Mouse (Mus musculus): ENCODE data around the gene Eif2d.

The Eif2d gene

DNA sequence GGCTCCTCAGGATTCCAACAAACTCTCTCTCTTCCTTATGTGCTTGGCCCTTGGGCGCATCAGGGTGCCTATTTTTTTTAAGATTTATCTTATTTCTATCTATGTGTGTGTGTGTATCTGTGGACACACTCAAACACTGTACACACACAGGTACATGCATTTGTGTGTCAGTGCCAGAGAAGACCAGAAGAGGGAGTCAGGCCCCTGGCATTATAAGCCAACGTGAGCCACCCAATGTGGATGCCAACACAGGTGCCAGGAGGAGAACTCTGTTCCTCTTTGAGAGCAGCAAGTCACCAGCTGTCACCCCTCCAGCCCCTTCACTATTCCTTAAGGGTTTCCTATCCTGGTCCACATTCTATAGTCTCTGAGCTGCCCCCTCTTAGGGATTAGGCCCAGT lies 34.0 kb upstream of the Eif2d start:
- no peaks in the 10 kb centered on the region for H3K9me3 ChIP-seq (ENCODE audit: low read length)
- no peak overlapping the region for H3K4me3 ChIP-seq (replicated peaks; ENCODE audit: low read length)
- no peak for TF ChIP-seq POU5F1 (IDR thresholded peaks at IDR 0.05; ENCODE audit: borderline replicate concordance, low read length)
- peak; percentile 22; the same call in 1 of the 2 replicates for TF ChIP-seq CTCF (conservative IDR thresholded peaks at IDR 0.05; ENCODE audit: low read length)
- no peaks in the 10 kb centered on the region for H3K36me3 ChIP-seq (ENCODE audit: insufficient read depth, low read length)
- peaks cover 36% of the 10 kb centered on the region for H3K27me3 ChIP-seq (ENCODE audit: insufficient read depth, low read length)
- H3K4me1 ChIP-seq (replicated peaks; ENCODE audit: low read depth, low read length): peaks cover 15% of the 10 kb centered on the region

DNA sequence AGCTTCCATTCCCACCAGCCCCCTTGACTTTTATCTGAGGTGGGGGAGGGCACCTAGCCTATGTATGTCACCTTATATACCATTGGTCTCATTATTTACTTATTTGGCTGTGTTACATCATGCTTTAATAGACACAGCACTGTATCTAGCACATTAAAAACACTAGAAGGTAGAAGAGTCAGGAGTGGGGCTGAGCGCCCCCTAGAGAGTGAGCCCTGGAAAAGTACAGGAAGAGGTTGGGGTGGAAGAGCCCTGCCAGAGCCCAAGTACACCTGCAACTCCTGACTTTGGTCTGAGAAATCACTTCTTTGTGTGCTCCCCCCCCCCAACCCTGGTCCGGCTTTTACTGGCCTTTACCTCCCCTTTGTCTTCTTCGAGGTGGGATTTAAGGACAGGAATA lies 31.0 kb upstream of the Eif2d start:
- H3K36me3 ChIP-seq (ENCODE audit: insufficient read depth, low read length): peaks cover 15% of the 10 kb centered on the region
- TF ChIP-seq NANOG (IDR thresholded peaks at IDR 0.05; ENCODE audit: borderline replicate concordance, low read length): no peak
- TF ChIP-seq CTCF (conservative IDR thresholded peaks at IDR 0.05; ENCODE audit: low read length): peak; percentile 64
- peaks cover 15% of the 10 kb centered on the region for H3K4me1 ChIP-seq (replicated peaks; ENCODE audit: low read depth, low read length)
- no peaks in the 10 kb centered on the region for H3K9me3 ChIP-seq (ENCODE audit: low read length)
- no peak overlapping the region for H3K4me3 ChIP-seq (replicated peaks; ENCODE audit: low read length)
- H3K27me3 ChIP-seq (ENCODE audit: insufficient read depth, low read length): peaks cover 15% of the 10 kb centered on the region

DNA sequence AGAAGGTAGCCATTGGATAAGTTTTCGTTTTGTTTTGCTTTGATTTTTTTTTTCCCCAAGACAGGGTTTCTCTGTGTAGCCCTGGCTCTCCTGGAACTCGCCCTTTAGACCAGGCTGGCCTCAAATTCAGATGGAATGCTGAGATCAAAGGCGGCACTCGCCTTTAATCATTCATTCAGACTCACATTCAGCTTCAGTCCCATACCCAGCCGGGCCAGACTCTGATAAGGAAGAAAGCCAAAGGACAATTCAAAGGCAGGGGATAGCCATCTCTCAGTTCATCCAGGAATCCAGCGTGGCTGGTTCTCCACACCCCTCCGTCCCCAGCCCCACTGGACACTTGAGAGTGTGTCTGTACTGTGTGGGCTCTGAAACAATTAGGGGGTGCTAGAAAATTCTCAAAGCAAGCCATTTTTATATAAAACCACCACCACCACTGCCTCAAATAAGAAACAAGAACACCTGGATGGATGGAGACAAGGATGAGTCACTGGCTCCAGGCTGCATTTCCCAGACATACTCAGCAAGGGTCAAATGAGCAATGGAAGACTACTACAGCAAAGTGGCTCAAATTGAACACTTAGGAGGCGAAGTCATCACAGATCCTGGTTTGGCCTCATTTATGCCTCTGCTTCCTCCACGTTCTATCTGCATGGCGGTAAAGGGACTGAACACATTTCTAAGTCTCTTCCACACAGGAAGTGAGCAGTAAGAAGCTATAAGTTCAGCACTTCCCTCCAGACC lies 29.3 kb upstream of the Eif2d start:
- peaks cover 32% of the 10 kb centered on the region for H3K36me3 ChIP-seq (ENCODE audit: insufficient read depth, low read length)
- H3K27me3 ChIP-seq (ENCODE audit: insufficient read depth, low read length): 0 out of 2 replicates have a peak, but pooled peaks cover 5% of the 10 kb centered on the region
- no peak for TF ChIP-seq NANOG (IDR thresholded peaks at IDR 0.05; ENCODE audit: borderline replicate concordance, low read length)
- no peak for TF ChIP-seq POU5F1 (IDR thresholded peaks at IDR 0.05; ENCODE audit: borderline replicate concordance, low read length)
- TF ChIP-seq CTCF (conservative IDR thresholded peaks at IDR 0.05; ENCODE audit: low read length): no peak

DNA sequence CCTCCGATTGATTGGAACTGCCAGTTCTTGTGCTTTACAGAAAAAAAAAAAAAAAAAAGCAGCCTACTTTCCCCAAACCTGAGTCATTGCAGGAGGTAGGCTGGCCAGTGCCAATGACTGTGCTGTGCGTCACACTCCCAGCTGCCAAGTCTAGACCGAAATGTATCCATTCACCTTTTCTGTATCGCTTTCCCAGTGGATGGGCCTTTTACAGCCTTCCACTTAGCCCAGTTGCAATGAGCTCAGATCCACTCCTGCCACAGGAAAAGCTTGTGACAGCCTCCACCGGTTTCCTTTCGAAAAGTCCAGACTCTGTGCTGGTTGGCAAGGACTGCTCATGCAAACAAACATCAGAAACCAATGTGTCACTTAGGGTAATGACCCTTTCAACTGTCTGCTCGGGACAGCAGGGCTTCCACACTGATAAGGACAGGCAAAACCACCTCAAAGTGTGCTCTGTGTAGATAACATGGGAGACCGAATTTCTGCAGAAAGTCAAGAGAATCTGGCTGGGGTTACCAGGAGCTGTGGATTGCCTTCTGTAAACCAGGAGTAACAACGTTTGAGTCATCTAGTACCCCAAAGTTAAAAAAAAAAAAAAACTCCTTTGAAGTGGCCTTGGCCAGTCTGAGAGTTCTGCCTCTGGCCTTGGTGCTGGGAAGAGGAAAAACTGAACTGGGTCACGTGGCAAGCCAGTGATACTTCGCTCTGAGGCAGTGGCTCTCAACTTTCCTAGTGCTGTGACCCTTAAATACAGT lies 26.8 kb upstream of the Eif2d start:
- peaks cover 35% of the 10 kb centered on the region for H3K9me3 ChIP-seq (ENCODE audit: low read length)
- TF ChIP-seq CTCF (conservative IDR thresholded peaks at IDR 0.05; ENCODE audit: low read length) (no peak), NANOG (IDR thresholded peaks at IDR 0.05; ENCODE audit: borderline replicate concordance, low read length) (no peak), POU5F1 (IDR thresholded peaks at IDR 0.05; ENCODE audit: borderline replicate concordance, low read length) (no peak)
- no peaks in the 10 kb centered on the region for H3K27me3 ChIP-seq (ENCODE audit: insufficient read depth, low read length)
- peaks cover 57% of the 10 kb centered on the region for H3K36me3 ChIP-seq (ENCODE audit: insufficient read depth, low read length)
- H3K4me3 ChIP-seq (replicated peaks; ENCODE audit: low read length): no peak overlapping the region
- peaks cover 31% of the 10 kb centered on the region for H3K4me1 ChIP-seq (replicated peaks; ENCODE audit: low read depth, low read length)

More for the DNA sequence above, 29.3 kb upstream of the Eif2d start:
- H3K9me3 ChIP-seq (ENCODE audit: low read length): peaks cover 11% of the 10 kb centered on the region
- no peak overlapping the region for H3K4me3 ChIP-seq (replicated peaks; ENCODE audit: low read length)
- H3K4me1 ChIP-seq (replicated peaks; ENCODE audit: low read depth, low read length): peaks cover 17% of the 10 kb centered on the region

DNA sequence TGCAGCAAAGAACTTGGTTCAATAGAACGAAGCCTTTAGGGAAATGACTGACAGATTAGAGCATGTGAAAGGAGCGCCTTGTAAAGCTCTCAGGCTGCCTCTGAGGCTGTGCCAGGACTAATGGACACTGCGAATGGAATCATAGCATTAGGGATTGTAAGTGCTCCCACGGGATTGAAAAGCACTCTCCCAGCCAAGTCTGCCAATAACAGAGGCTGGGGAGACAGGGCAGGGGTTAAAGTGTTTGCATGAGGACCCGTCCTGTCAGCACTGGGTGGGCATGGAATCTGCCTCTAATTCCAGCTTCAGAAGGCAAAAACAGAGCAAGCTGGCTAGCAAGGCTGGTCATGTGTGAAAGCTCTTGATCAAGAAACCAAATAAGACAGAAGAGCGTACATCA lies 18.8 kb upstream of the Eif2d start:
- H3K27me3 ChIP-seq (ENCODE audit: insufficient read depth, low read length): no peaks in the 10 kb centered on the region
- no peak overlapping the region for H3K4me3 ChIP-seq (replicated peaks; ENCODE audit: low read length)
- TF ChIP-seq POU5F1 (IDR thresholded peaks at IDR 0.05; ENCODE audit: borderline replicate concordance, low read length) (no peak), CTCF (conservative IDR thresholded peaks at IDR 0.05; ENCODE audit: low read length) (no peak), NANOG (IDR thresholded peaks at IDR 0.05; ENCODE audit: borderline replicate concordance, low read length) (no peak)
- H3K4me1 ChIP-seq (replicated peaks; ENCODE audit: low read depth, low read length): peaks cover 65% of the 10 kb centered on the region
- peaks cover 71% of the 10 kb centered on the region for H3K36me3 ChIP-seq (ENCODE audit: insufficient read depth, low read length)
- H3K9me3 ChIP-seq (ENCODE audit: low read length): peaks cover 29% of the 10 kb centered on the region

DNA sequence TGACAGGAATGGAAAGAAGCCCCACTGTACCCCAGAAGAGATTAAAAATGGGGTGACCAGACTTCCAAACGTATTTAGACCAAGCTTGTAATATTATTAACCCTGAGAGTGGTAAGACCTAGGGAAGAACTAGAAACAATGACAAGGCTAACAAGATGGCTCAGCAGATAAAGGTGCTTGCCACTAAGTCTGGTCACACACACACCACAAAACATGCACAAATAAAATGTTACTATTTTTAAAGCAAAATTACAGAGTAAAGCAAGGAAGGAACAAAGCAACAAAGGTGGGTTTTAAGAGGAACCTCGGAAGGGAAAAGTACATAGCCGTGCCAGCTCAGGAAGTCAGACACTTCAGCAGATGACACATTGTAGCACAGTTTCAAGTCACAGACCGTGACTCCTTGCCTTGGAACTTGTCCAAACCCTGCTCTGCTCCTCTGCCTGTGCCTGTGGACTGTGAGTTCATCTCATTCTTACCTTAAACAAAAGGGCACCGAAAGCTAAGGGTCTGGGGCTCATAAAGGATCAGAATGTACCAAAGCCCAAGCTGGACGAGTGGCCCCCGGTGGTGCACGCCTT lies 17.9 kb upstream of the Eif2d start:
- Histone ChIP-seq H3K9me3 (ENCODE audit: low read length) (peaks cover 21% of the 10 kb centered on the region), H3K4me3 (replicated peaks; ENCODE audit: low read length) (peak overlapping the region; percentile 32; the same call in 1 of the 2 replicates), H3K27me3 (ENCODE audit: insufficient read depth, low read length) (no peaks in the 10 kb centered on the region), H3K36me3 (ENCODE audit: insufficient read depth, low read length) (peaks cover 63% of the 10 kb centered on the region), H3K4me1 (replicated peaks; ENCODE audit: low read depth, low read length) (peaks cover 69% of the 10 kb centered on the region)
- no peak for TF ChIP-seq POU5F1 (IDR thresholded peaks at IDR 0.05; ENCODE audit: borderline replicate concordance, low read length)
- TF ChIP-seq NANOG (IDR thresholded peaks at IDR 0.05; ENCODE audit: borderline replicate concordance, low read length): no peak
- TF ChIP-seq CTCF (conservative IDR thresholded peaks at IDR 0.05; ENCODE audit: low read length): no peak

DNA sequence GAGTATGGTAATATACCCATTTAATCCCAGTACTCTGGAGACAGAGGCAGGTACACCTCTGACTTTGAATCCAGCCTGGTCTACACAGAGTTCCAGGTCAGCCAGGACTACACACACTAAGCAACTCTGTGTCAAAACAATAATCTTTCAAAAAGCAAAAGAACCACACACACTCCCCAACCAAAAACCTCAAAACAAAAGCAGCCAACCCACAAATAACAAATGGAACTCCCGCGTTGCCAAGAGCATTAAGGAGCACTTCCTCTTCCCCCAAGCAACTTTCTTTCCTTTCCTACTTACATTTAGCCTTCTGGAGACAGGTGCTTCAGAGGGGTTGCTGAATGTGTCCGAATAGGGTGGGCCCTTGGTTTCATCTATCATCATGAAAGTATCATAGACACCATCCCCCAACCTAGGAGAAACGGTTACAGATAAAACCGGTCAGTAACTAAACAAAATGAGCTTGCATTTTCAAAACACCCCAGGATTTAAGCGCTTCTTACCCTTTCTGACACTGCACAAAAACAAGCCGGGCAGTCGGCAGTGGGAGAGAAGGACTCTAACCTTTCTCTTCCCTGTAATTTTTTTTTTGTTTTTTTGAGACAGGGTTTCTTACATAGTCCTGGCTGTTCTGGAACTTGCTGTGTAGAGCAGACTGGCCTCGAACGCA lies 16.9 kb upstream of the Eif2d start:
- Histone ChIP-seq H3K4me3 (replicated peaks; ENCODE audit: low read length) (peak overlapping the region; percentile 89), H3K4me1 (replicated peaks; ENCODE audit: low read depth, low read length) (peaks cover 67% of the 10 kb centered on the region), H3K36me3 (ENCODE audit: insufficient read depth, low read length) (peaks cover 52% of the 10 kb centered on the region), H3K9me3 (ENCODE audit: low read length) (peaks cover 11% of the 10 kb centered on the region; the same call in 1 of the 2 replicates), H3K27me3 (ENCODE audit: insufficient read depth, low read length) (no peaks in the 10 kb centered on the region)
- TF ChIP-seq POU5F1 (IDR thresholded peaks at IDR 0.05; ENCODE audit: borderline replicate concordance, low read length): no peak
- no peak for TF ChIP-seq CTCF (conservative IDR thresholded peaks at IDR 0.05; ENCODE audit: low read length)
- TF ChIP-seq NANOG (IDR thresholded peaks at IDR 0.05; ENCODE audit: borderline replicate concordance, low read length): no peak

DNA sequence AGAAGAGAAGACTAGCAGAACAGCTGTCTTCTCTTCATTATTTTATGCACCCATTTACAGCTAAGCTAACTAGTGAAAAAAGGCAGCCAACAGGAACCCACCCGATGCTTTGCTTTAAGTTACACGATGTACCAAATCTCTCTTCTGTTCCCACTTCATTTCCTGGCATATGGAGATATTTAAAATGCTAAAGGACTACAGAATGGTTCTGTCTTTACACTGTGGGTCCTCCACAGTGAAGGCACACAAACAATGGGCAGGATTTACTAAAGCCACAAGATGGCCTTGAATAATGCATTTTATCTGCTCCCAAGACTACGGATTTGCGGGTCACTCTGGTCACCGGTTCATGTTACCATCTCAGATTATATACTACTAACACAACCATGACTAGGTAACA lies 15.9 kb upstream of the Eif2d start:
- Histone ChIP-seq H3K9me3 (ENCODE audit: low read length) (peaks cover 8% of the 10 kb centered on the region; the same call in 1 of the 2 replicates), H3K4me3 (replicated peaks; ENCODE audit: low read length) (peak overlapping the region; percentile 89), H3K27me3 (ENCODE audit: insufficient read depth, low read length) (no peaks in the 10 kb centered on the region), H3K36me3 (ENCODE audit: insufficient read depth, low read length) (peaks cover 45% of the 10 kb centered on the region), H3K4me1 (replicated peaks; ENCODE audit: low read depth, low read length) (peaks cover 71% of the 10 kb centered on the region)
- no peak for TF ChIP-seq POU5F1 (IDR thresholded peaks at IDR 0.05; ENCODE audit: borderline replicate concordance, low read length)
- no peak for TF ChIP-seq CTCF (conservative IDR thresholded peaks at IDR 0.05; ENCODE audit: low read length)
- TF ChIP-seq NANOG (IDR thresholded peaks at IDR 0.05; ENCODE audit: borderline replicate concordance, low read length): no peak

Data from E14TG2a.4 (cell line).